Mouse (Mus musculus): ENCODE measurements around the gene Gabrg3. TPM values are rescaled to one million over a fixed set of nuclear protein-coding genes. Genes with fewer than 3 reads are reported as not detected.

Gene Gabrg3
- polyA plus RNA-seq, 1 experiment from 2014 or later: 0.83 TPM

GRCm38 (mm10) chr7:57312018-57312417 lies 75.0 kb downstream of the Gabrg3 start:
- Histone ChIP-seq H3K36me3 (no peaks in the 10 kb centered on the region), H3K27ac (replicated peaks) (no peak overlapping the region), H3K4me1 (no peaks in the 10 kb centered on the region), H3K9ac (no peak overlapping the region), H3K4me3 (replicated peaks) (no peak overlapping the region), H3K4me2 (replicated peaks) (no peak overlapping the region), H3K9me3 (replicated peaks) (no peaks in the 10 kb centered on the region), H3K27me3 (no peaks in the 10 kb centered on the region)
- ATAC-seq (ENCODE audit: insufficient number of reproducible peaks, low FRiP score, low TSS enrichment, low read depth): no peak
- 72% methylated on average over 2 of the region's 2 CpGs for WGBS

DNA sequence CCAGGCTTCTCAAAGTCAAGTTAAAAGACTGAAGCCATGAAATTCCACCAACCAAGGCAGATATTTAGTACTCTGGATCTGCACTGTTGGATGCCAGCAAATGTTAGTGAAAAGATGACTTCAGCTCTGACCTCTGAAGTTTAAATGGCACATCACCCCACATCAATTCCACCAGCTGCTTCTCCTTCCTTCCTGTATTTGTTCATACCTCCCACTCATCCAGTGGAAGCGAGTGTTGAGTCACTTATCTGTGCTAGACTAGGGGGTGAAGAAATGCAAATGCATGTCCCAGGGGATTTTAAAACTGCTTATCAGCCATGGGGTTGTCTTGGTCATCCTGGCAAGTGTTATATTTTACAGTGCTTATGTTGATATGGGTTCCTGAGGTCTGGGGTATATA lies 79.7 kb downstream of the Gabrg3 start:
- no peaks in the 10 kb centered on the region for H3K36me3 ChIP-seq
- no peak overlapping the region for H3K27ac ChIP-seq (replicated peaks)
- no peak for ATAC-seq (ENCODE audit: insufficient number of reproducible peaks, low FRiP score, low TSS enrichment, low read depth)
- no peaks in the 10 kb centered on the region for H3K27me3 ChIP-seq
- 65% methylated on average over 1 of the region's 1 CpGs for WGBS
- no peaks in the 10 kb centered on the region for H3K4me1 ChIP-seq
- H3K9me3 ChIP-seq (replicated peaks): no peaks in the 10 kb centered on the region
- no peak overlapping the region for H3K4me3 ChIP-seq (replicated peaks)
- no peak overlapping the region for H3K9ac ChIP-seq
- no peak overlapping the region for H3K4me2 ChIP-seq (replicated peaks)

DNA sequence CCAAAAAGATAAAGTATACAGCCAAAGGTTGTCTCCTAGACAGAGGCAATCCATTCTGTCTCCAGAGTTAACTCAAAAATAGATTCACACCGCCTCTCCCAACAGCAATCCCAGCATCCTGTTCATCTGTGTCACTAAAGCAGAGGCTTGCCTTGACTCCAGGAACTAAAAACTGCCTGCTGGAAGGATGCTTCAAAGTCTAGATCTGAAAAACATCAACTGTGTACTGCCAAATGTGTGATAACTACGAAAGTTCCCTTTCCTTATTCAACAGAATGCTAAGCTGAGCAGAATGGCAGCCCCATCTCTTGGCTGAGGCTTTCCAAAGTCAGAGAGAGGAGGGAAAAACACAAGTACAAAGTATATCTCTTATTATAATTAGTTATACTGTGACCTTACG lies 90.3 kb downstream of the Gabrg3 start:
- no peak overlapping the region for H3K4me3 ChIP-seq (replicated peaks)
- H3K4me2 ChIP-seq (replicated peaks): no peak overlapping the region
- no peaks in the 10 kb centered on the region for H3K9me3 ChIP-seq (replicated peaks)
- H3K27ac ChIP-seq (replicated peaks): no peak overlapping the region
- H3K9ac ChIP-seq: no peak overlapping the region
- H3K36me3 ChIP-seq: no peaks in the 10 kb centered on the region
- H3K4me1 ChIP-seq: no peaks in the 10 kb centered on the region
- WGBS: 78% methylated on average over 3 of the region's 3 CpGs
- no peaks in the 10 kb centered on the region for H3K27me3 ChIP-seq
- no peak for ATAC-seq (ENCODE audit: insufficient number of reproducible peaks, low FRiP score, low TSS enrichment, low read depth)

DNA sequence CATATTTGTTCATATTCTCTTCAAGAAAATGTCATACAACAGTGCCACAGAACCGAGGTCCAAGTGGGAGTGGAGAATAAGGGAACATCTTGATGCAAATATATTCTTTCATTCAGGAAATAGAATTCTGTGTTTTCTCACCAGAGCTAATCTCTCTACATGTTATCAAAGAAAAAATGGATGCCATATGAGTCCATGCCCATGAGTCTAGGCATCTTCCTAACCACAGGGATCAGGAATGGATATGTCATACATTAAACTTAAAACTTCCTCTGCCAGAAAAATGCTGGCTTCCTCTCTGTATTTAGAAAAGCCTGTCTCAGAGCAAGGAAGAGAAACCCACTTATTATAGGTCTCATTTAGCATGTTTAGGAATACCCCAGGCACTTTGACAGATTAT lies 92.9 kb downstream of the Gabrg3 start:
- H3K4me1 ChIP-seq: no peaks in the 10 kb centered on the region
- no peaks in the 10 kb centered on the region for H3K36me3 ChIP-seq
- H3K4me2 ChIP-seq (replicated peaks): no peak overlapping the region
- no peaks in the 10 kb centered on the region for H3K9me3 ChIP-seq (replicated peaks)
- WGBS: 76% methylated on average over 1 of the region's 1 CpGs
- no peak for ATAC-seq (ENCODE audit: insufficient number of reproducible peaks, low FRiP score, low TSS enrichment, low read depth)
- no peak overlapping the region for H3K4me3 ChIP-seq (replicated peaks)
- H3K27me3 ChIP-seq: no peaks in the 10 kb centered on the region
- H3K27ac ChIP-seq (replicated peaks): no peak overlapping the region
- no peak overlapping the region for H3K9ac ChIP-seq

- WGBS: 83% methylated on average over 6 of the region's 6 CpGs
- Histone ChIP-seq H3K36me3 (no peaks in the 10 kb centered on the region), H3K9me3 (replicated peaks) (no peaks in the 10 kb centered on the region), H3K4me3 (replicated peaks) (no peak overlapping the region), H3K27me3 (no peaks in the 10 kb centered on the region), H3K27ac (replicated peaks) (no peak overlapping the region), H3K4me1 (no peaks in the 10 kb centered on the region), H3K9ac (no peak overlapping the region), H3K4me2 (replicated peaks) (no peak overlapping the region)
- no peak for ATAC-seq (ENCODE audit: insufficient number of reproducible peaks, low FRiP score, low TSS enrichment, low read depth)
Measured at GRCm38 (mm10) chr7:57293564-57293963, 93.4 kb downstream of the Gabrg3 start.

DNA sequence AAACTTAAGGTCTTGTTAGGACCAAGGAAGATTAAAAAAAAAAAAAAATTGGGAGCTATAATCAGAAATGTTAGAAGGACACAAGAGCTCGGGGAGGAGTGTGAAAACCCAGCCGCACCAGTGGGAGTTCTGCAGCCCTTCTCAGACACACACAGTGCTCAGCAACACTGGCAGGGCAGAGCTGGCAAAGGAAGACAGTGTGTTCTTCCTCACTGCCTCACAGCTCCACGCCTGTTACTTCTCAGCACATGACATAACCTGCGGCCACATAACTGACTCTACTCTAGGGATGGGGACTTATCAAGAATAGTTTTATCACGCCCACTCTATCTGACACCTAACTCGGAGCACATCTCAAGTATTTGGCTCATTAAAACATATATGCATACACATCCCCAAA lies 103.8 kb downstream of the Gabrg3 start:
- 76% methylated on average over 6 of the region's 6 CpGs for WGBS
- no peaks in the 10 kb centered on the region for H3K4me1 ChIP-seq
- no peak overlapping the region for H3K9ac ChIP-seq
- no peak overlapping the region for H3K27ac ChIP-seq (replicated peaks)
- H3K27me3 ChIP-seq: no peaks in the 10 kb centered on the region
- H3K36me3 ChIP-seq: no peaks in the 10 kb centered on the region
- ATAC-seq (ENCODE audit: insufficient number of reproducible peaks, low FRiP score, low TSS enrichment, low read depth): no peak
- H3K4me2 ChIP-seq (replicated peaks): no peak overlapping the region
- H3K4me3 ChIP-seq (replicated peaks): no peak overlapping the region
- no peaks in the 10 kb centered on the region for H3K9me3 ChIP-seq (replicated peaks)

DNA sequence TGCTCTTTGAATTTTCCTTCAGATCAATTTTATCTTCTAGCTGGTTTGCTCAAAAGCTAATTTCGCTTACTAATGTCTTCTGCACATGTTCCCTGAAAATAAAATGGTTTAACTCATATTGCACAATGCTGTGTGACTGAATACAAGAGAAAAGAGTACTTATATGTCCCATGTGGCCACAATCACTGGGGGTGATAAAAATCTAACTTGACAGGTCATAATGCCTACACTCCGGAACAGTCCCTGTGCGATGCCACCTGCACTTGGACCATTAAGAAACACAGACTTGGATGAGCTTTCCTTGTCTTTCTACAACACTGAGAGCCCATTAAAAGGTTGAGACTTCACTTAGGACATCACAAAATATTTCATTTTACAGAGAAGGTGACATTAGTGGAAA lies 108.1 kb downstream of the Gabrg3 start:
- 83% methylated on average over 3 of the region's 3 CpGs for WGBS
- H3K4me3 ChIP-seq (replicated peaks): no peak overlapping the region
- no peaks in the 10 kb centered on the region for H3K27me3 ChIP-seq

GRCm38 (mm10) chr7:57260201-57260600 lies 126.8 kb downstream of the Gabrg3 start:
- Histone ChIP-seq H3K27me3 (no peaks in the 10 kb centered on the region), H3K4me2 (replicated peaks) (no peak overlapping the region), H3K9ac (no peak overlapping the region), H3K36me3 (no peaks in the 10 kb centered on the region), H3K4me3 (replicated peaks) (no peak overlapping the region), H3K9me3 (replicated peaks) (no peaks in the 10 kb centered on the region), H3K4me1 (no peaks in the 10 kb centered on the region), H3K27ac (replicated peaks) (no peak overlapping the region)
- no peak for ATAC-seq (ENCODE audit: insufficient number of reproducible peaks, low FRiP score, low TSS enrichment, low read depth)
- WGBS: 66% methylated on average over 1 of the region's 1 CpGs

More for the DNA sequence above, 108.1 kb downstream of the Gabrg3 start:
- no peak overlapping the region for H3K27ac ChIP-seq (replicated peaks)
- no peaks in the 10 kb centered on the region for H3K4me1 ChIP-seq
- no peak overlapping the region for H3K9ac ChIP-seq
- no peaks in the 10 kb centered on the region for H3K9me3 ChIP-seq (replicated peaks)
- no peaks in the 10 kb centered on the region for H3K36me3 ChIP-seq
- H3K4me2 ChIP-seq (replicated peaks): no peak overlapping the region
- no peak for ATAC-seq (ENCODE audit: insufficient number of reproducible peaks, low FRiP score, low TSS enrichment, low read depth)

DNA sequence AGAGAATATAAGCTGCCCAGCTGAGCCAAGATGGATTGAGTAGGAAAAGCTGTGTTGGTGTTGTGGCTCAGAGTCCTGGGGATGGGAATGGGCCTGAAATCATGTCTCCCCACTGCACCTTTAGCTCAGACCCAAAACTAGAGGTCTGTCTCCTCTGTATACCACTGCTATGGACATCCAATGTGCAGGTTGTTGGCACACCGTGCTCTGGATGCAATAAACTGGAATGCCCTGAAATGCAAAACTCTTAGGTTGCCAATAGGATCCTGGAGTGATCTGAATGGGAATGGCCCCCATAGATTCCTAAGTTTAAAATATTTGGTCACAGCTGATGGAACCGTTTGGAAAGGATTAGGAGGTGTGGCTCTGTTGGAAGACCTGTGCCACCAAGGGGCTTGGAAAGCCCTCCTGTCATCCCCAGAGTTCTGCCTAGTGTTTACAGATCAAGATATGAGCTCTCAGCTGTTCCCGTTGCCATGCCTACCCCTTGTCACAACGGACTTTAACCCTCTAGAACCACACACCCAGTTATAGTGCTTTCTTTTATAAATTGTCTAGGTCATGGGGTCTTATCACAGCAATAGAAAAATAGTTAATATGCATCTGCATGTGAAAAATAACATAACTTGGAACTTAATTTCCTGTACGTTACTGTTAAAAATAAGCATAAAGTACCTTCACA lies 128.0 kb downstream of the Gabrg3 start:
- no peak overlapping the region for H3K4me3 ChIP-seq (replicated peaks)
- ATAC-seq (ENCODE audit: insufficient number of reproducible peaks, low FRiP score, low TSS enrichment, low read depth): no peak
- H3K9me3 ChIP-seq (replicated peaks): no peaks in the 10 kb centered on the region
- no peak overlapping the region for H3K9ac ChIP-seq
- WGBS: 71% methylated on average over 5 of the region's 5 CpGs
- no peak overlapping the region for H3K27ac ChIP-seq (replicated peaks)
- H3K36me3 ChIP-seq: no peaks in the 10 kb centered on the region
- no peak overlapping the region for H3K4me2 ChIP-seq (replicated peaks)
- no peaks in the 10 kb centered on the region for H3K4me1 ChIP-seq
- H3K27me3 ChIP-seq: no peaks in the 10 kb centered on the region

DNA sequence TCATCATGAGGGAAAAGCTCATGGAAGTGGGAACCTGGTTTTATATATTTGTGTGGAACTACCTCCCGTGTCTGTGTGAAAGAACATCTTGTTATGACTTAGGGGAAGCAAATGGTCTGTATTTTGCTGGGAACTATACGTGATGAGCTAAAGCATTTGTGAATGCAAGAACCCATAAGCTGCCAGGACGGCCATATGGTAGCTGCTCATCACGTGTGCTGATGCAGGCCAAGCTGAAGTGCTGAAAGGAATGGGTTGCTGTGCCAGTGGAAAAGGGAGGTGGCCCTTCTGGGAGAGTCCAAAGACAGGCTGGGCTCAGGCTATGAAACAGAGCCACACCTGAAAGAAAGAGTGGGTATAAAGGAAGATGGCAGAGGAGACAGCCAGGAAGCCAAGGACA lies 143.0 kb downstream of the Gabrg3 start:
- Histone ChIP-seq H3K4me2 (replicated peaks) (no peak overlapping the region), H3K9me3 (replicated peaks) (no peaks in the 10 kb centered on the region), H3K4me1 (no peaks in the 10 kb centered on the region), H3K27me3 (no peaks in the 10 kb centered on the region), H3K36me3 (no peaks in the 10 kb centered on the region), H3K27ac (replicated peaks) (no peak overlapping the region), H3K4me3 (replicated peaks) (no peak overlapping the region), H3K9ac (no peak overlapping the region)
- ATAC-seq (ENCODE audit: insufficient number of reproducible peaks, low FRiP score, low TSS enrichment, low read depth): no peak
- 71% methylated on average over 4 of the region's 4 CpGs for WGBS

- no peak overlapping the region for H3K27ac ChIP-seq (replicated peaks)
- no peaks in the 10 kb centered on the region for H3K4me1 ChIP-seq
- no peak overlapping the region for H3K9ac ChIP-seq
- H3K9me3 ChIP-seq (replicated peaks): no peaks in the 10 kb centered on the region
- H3K36me3 ChIP-seq: no peaks in the 10 kb centered on the region
- no peak overlapping the region for H3K4me3 ChIP-seq (replicated peaks)
- 76% methylated on average over 1 of the region's 1 CpGs for WGBS
- no peaks in the 10 kb centered on the region for H3K27me3 ChIP-seq
- no peak overlapping the region for H3K4me2 ChIP-seq (replicated peaks)
- ATAC-seq (ENCODE audit: insufficient number of reproducible peaks, low FRiP score, low TSS enrichment, low read depth): no peak
Measured at GRCm38 (mm10) chr7:57214119-57214518, 172.9 kb downstream of the Gabrg3 start.

DNA sequence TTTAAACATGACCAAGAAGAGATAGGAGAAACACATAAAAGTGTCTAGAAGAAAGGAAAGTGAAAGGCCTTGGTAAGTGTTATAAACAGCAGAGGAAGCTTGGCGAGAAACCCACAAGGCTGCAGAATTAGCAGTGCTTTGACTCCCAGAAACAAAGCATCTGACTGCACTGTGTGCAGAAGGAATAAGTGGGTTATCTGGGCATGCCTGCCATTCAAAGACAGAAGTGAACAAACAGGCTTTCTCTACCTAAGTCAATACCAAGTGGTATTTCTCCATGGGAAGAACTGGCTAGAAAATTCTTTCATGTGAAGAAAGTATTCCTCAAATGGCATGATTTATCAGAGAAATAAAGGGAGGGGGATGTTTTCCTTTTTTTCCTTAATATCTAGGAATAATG lies 201.0 kb downstream of the Gabrg3 start:
- H3K27me3 ChIP-seq: no peaks in the 10 kb centered on the region
- H3K27ac ChIP-seq (replicated peaks): no peak overlapping the region
- ATAC-seq (ENCODE audit: insufficient number of reproducible peaks, low FRiP score, low TSS enrichment, low read depth): no peak
- H3K9ac ChIP-seq: no peak overlapping the region
- no peak overlapping the region for H3K4me2 ChIP-seq (replicated peaks)
- H3K4me3 ChIP-seq (replicated peaks): no peak overlapping the region
- no peaks in the 10 kb centered on the region for H3K9me3 ChIP-seq (replicated peaks)
- H3K4me1 ChIP-seq: no peaks in the 10 kb centered on the region
- WGBS: 80% methylated on average over 1 of the region's 1 CpGs
- no peaks in the 10 kb centered on the region for H3K36me3 ChIP-seq
